Mouse (Mus musculus) spleen, postnatal 0 days (tissue): ENCODE results near the gene Exd2. TPM values are rescaled to one million over a fixed set of nuclear protein-coding genes. Genes with fewer than 3 reads are reported as not detected.

Source experiments
- polyA plus RNA-seq: library from polyadenylated mRNA; unstranded; fragments of >200 nt; fragmentation: Nextera tagmentation; extraction: Ambion mirVana; gene quantifications from 2 replicates; pipeline ENCODE4 v1.2.1, GENCODE M21; 2015

The Exd2 gene
- 5.5 and 6.7 TPM in 2 replicates for polyA plus RNA-seq

DNA sequence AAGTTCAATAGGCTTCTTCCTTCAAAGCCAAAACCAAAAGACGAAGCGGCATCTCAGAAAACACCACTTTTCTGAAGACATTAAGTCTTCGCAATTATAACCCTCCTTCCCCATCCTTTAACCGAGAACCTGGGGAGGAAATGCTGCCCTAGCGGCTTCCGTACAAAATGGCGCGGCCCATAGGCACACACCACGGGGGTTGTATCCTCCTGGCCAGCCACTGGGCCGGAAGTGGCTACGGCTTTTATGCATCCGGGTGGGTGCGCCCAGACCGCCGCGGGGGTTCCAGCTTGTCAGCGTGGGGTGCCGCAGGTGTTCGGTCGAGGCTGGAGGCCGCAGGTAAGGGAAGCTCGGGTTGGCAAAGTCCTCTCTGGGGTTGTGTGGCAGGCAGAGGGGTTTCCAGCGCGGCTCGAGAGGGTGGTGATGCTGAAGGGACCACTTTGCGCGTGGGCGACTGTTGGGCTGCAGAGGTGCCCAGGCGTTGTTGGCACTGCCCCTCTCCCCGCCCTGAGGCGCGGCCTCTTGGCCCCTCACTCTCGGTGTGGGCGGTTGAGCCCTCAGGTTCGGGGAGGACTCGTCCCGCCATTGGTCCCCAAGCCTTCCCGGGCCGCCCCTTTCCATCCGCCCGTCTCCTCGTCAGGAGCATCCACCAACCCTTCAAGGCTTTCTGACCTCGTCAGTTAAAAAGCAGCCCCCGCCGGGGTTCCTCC is at the start of gene Exd2:
Gene Exd2, plus strand, starts transcription at position 154 of the 710 bp plus-strand sequence.

GRCm38 (mm10) chr12:80436336-80436976 is 26.4 kb upstream of the Exd2 start, which contains the start of gene Dcaf5:
Gene Dcaf5, minus strand, starts transcription at chr12:80436601.

DNA sequence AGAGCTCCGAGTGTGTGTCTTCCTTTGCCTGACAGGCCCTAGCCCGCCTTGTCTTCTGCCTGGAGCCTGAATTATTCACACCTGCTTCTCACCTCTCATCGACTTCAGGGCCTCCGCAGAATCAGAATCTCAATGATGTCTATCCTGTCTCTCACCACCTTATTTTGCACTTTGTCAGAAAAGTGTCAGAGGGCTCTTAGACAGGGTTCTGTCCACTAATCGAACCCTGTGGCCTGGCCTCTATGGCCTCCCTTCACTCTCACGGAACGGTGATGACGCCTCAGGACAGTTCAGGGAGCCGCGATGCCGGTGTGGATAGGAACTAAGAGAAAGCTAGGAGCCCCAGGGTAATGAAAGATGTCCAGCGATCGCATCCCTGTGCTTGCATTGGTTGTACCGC is 55.1 kb downstream of the Exd2 start, which contains the start of gene Galnt16:
Gene Galnt16, plus strand, starts transcription at position 301 of the 400 bp plus-strand sequence.

Other genes starting within 250 kb of the Exd2 start
- 17.7 and 21.9 TPM in 2 replicates for gene Actn1, start 202.7 kb upstream of the Exd2 start, polyA plus RNA-seq
- 3.9 and 5.2 TPM in 2 replicates for gene Dcaf5, start 26.5 kb upstream of the Exd2 start, polyA plus RNA-seq
- 2.3 and 3.3 TPM in 2 replicates for gene Galnt16, start 55.2 kb downstream of the Exd2 start, polyA plus RNA-seq
- 8.2 and 8.7 TPM in 2 replicates for gene Slc39a9, start 180.8 kb downstream of the Exd2 start, polyA plus RNA-seq
- 214 and 218 TPM in 2 replicates for gene Erh, start 181.2 kb downstream of the Exd2 start, polyA plus RNA-seq
- 0.11 and 0.12 TPM in 2 replicates for gene Plekhd1, start 229.5 kb downstream of the Exd2 start, polyA plus RNA-seq